Mouse (Mus musculus) CH12.LX (cell line): ENCODE data around the gene Rpl38. TPM values are rescaled to one million over a fixed set of nuclear protein-coding genes. Genes with fewer than 3 reads are reported as not detected.

Experiments used
- DNase-seq: peaks from one replicate; pipeline ENCODE4 v3.0.0-alpha.2; 2013; ENCODE audit errors: extremely low read depth
- H3K27ac ChIP-seq: 2 replicates; pipeline ENCODE4 v1.5.1; 2012; ENCODE audit warnings: low read depth, mild to moderate bottlenecking, control low read depth, moderate library complexity; ENCODE audit not compliant: insufficient read depth
- H3K27me3 ChIP-seq: replicated peaks from 2 replicates; pipeline ENCODE3; 2012; ENCODE audit warnings: inconsistent platforms
- H3K36me3 ChIP-seq, 2 experiments: replicated peaks in 1 of 2; 2 replicates each; pipeline versions ENCODE3 to v1.6.1; 2012; ENCODE audit warnings: inconsistent platforms in 1 of 2, low read length in 1 of 2, mild to moderate bottlenecking in 1 of 2, mixed read lengths in 1 of 2, moderate library complexity in 1 of 2; ENCODE audit not compliant: control insufficient read depth in 1 of 2, insufficient read depth in 1 of 2
- H3K4me1 ChIP-seq, 2 experiments: 2 replicates each; pipeline ENCODE4 v1.6.1; 2012; ENCODE audit warnings: inconsistent platforms in 1 of 2, moderate library complexity in 1 of 2; ENCODE audit not compliant: insufficient read depth in 2 of 2, control insufficient read depth in 1 of 2
- H3K4me2 ChIP-seq: 2 replicates; pipeline ENCODE4 v1.6.1; 2012; ENCODE audit warnings: low read depth, mild to moderate bottlenecking, control low read depth; ENCODE audit not compliant: poor library complexity, insufficient read depth, severe bottlenecking
- H3K4me3 ChIP-seq, 3 experiments: fragments of 150-350 bp in 1 of 3; sonication (generic) in 1 of 3; replicated peaks in 1 of 3; 2 replicates each; pipeline versions ENCODE3 to v1.5.1; 2011 to 2012; ENCODE audit warnings: low read depth in 2 of 3, low read length in 2 of 3, mild to moderate bottlenecking in 2 of 3, moderate library complexity in 2 of 3, control low read depth in 1 of 3, improper control_type of control experiment in 1 of 3, inconsistent platforms in 1 of 3, mixed read lengths in 1 of 3; ENCODE audit not compliant: poor library complexity in 1 of 3
- H3K79me2 ChIP-seq: replicated peaks from 2 replicates; pipeline ENCODE4 v1.6.1; 2012; ENCODE audit warnings: mild to moderate bottlenecking, moderate library complexity; ENCODE audit not compliant: control insufficient read depth, poor library complexity, insufficient read depth, severe bottlenecking; ENCODE audit errors: extremely low read depth
- H3K9ac ChIP-seq: 2 replicates; pipeline ENCODE4 v1.6.1; 2012; ENCODE audit warnings: low read depth, mild to moderate bottlenecking, control low read depth, moderate library complexity; ENCODE audit not compliant: insufficient read depth
- H3K9me3 ChIP-seq: replicated peaks from 2 replicates; pipeline ENCODE3; 2012; ENCODE audit warnings: low read length, inconsistent platforms, mixed read lengths
- CHD1 ChIP-seq: IDR thresholded peaks from 2 replicates; pipeline ENCODE4 v1.6.1; 2012; ENCODE audit warnings: low read depth, low read length, improper control_type of control experiment, inconsistent platforms
- CTCF ChIP-seq, 2 experiments: IDR thresholded peaks in 1 of 2; conservative IDR thresholded peaks in 1 of 2; 2 replicates each; pipeline ENCODE4 v1.5.1; 2011 to 2012; ENCODE audit warnings: low read depth in 2 of 2, low read length in 2 of 2, improper control_type of control experiment in 1 of 2, inconsistent platforms in 1 of 2, mild to moderate bottlenecking in 1 of 2, moderate library complexity in 1 of 2
- ELF1 ChIP-seq: IDR thresholded peaks from 2 replicates; pipeline ENCODE4 v1.6.1; 2014; ENCODE audit warnings: low read depth, mild to moderate bottlenecking, inconsistent platforms, low read length, improper control_type of control experiment
- EP300 ChIP-seq: IDR thresholded peaks from 2 replicates; pipeline ENCODE4 v1.6.1; 2011; ENCODE audit warnings: low read length, improper control_type of control experiment
- ETS1 ChIP-seq: conservative IDR thresholded peaks from 2 replicates; pipeline ENCODE4 v1.6.1; 2012; ENCODE audit warnings: low read depth, mild to moderate bottlenecking, inconsistent platforms, low read length, improper control_type of control experiment, moderate library complexity
- HCFC1 ChIP-seq: IDR thresholded peaks from 2 replicates; pipeline ENCODE4 v1.6.1; 2012; ENCODE audit warnings: low read depth, mild to moderate bottlenecking, inconsistent platforms, low read length, improper control_type of control experiment
- JUN ChIP-seq: IDR thresholded peaks from 2 replicates; pipeline ENCODE4 v1.6.1; 2011; ENCODE audit warnings: low read depth, mild to moderate bottlenecking, low read length, improper control_type of control experiment, moderate library complexity; ENCODE audit not compliant: insufficient read depth
- KAT2A ChIP-seq: IDR thresholded peaks from 2 replicates; pipeline ENCODE4 v1.6.1; 2012; ENCODE audit warnings: low read length, improper control_type of control experiment, inconsistent platforms; ENCODE audit not compliant: insufficient replicate concordance
- MAX ChIP-seq: IDR thresholded peaks from 2 replicates; pipeline ENCODE4 v1.6.1; 2011; ENCODE audit warnings: low read length, improper control_type of control experiment
- MXI1 ChIP-seq: IDR thresholded peaks from 2 replicates; pipeline ENCODE4 v1.6.1; 2011; ENCODE audit warnings: mild to moderate bottlenecking, low read depth, low read length, improper control_type of control experiment
- MYC ChIP-seq: IDR thresholded peaks from 2 replicates; pipeline ENCODE4 v1.6.1; 2011; ENCODE audit warnings: low read depth, mild to moderate bottlenecking, improper control_type of control experiment, low read length
- NRF1 ChIP-seq: IDR thresholded peaks from 2 replicates; pipeline ENCODE4 v1.6.1; 2014; ENCODE audit warnings: low read depth, mild to moderate bottlenecking, inconsistent platforms, low read length, improper control_type of control experiment, moderate library complexity
- PAX5 ChIP-seq: IDR thresholded peaks from 2 replicates; pipeline ENCODE4 v1.6.1; 2012; ENCODE audit warnings: low read length, inconsistent platforms, mixed read lengths
- POLR2A ChIP-seq: IDR thresholded peaks from 2 replicates; pipeline ENCODE4 v1.6.1; 2011; ENCODE audit warnings: low read depth, mild to moderate bottlenecking, improper control_type of control experiment, low read length
- POLR2AphosphoS2 ChIP-seq: IDR thresholded peaks from 2 replicates; pipeline ENCODE4 v1.6.1; 2011; ENCODE audit warnings: low read depth, low read length, improper control_type of control experiment
- RCOR1 ChIP-seq: conservative IDR thresholded peaks from 2 replicates; pipeline ENCODE4 v1.6.1; 2012; ENCODE audit warnings: low read depth, mild to moderate bottlenecking, inconsistent platforms, low read length, improper control_type of control experiment
- SMC3 ChIP-seq: IDR thresholded peaks from 2 replicates; pipeline ENCODE4 v1.6.1; 2011; ENCODE audit warnings: low read depth, low read length, improper control_type of control experiment
- TBP ChIP-seq: conservative IDR thresholded peaks from 2 replicates; pipeline ENCODE4 v1.6.1; 2011; ENCODE audit warnings: low read depth, low read length, improper control_type of control experiment
- TCF12 ChIP-seq: IDR thresholded peaks from 2 replicates; pipeline ENCODE4 v1.6.1; 2014; ENCODE audit warnings: low read depth, mild to moderate bottlenecking, inconsistent platforms, low read length, improper control_type of control experiment
- UBTF ChIP-seq: IDR thresholded peaks from 2 replicates; pipeline ENCODE4 v1.6.1; 2012; ENCODE audit warnings: low read depth, mild to moderate bottlenecking, inconsistent platforms, low read length, improper control_type of control experiment, moderate library complexity
- ZC3H11A ChIP-seq: IDR thresholded peaks from 2 replicates; pipeline ENCODE4 v1.6.1; 2012; ENCODE audit warnings: low read depth, mild to moderate bottlenecking, inconsistent platforms, low read length, improper control_type of control experiment
- ZKSCAN1 ChIP-seq: IDR thresholded peaks from 2 replicates; pipeline ENCODE4 v1.6.1; 2012; ENCODE audit warnings: low read depth, inconsistent platforms, low read length, improper control_type of control experiment, borderline replicate concordance
- ZNF384 ChIP-seq: IDR thresholded peaks from 2 replicates; pipeline ENCODE4 v1.6.1; 2012; ENCODE audit warnings: low read depth, low read length, improper control_type of control experiment, inconsistent platforms
- dilution Hi-C: fragments of 300-500 bp; cut with MboI; formaldehyde crosslinking; loops from 2 replicates; pipeline ENCODE4 v1.14.3; 2020; ENCODE audit warnings: low sequenced_read_pairs; ENCODE audit not compliant: extremely low pct_unique_long_range_greater_than_20kb, extremely low pct_ligation_motif_present
- in situ Hi-C: fragments of 300-500 bp; cut with MboI; formaldehyde crosslinking; loops from 3 replicates; pipeline ENCODE4 v1.14.3; 2019; ENCODE audit warnings: low sequenced_read_pairs, low pct_ligation_motif_present, low pct_unique_long_range_greater_than_20kb, mixed read lengths
- polyA plus RNA-seq: library from polyadenylated mRNA; unstranded; fragments of >175 nt; gene quantifications from 2 replicates; pipeline ENCODE4 v1.2.1, GENCODE M21; 2012; ENCODE audit warnings: low read depth; ENCODE audit not compliant: insufficient read length
- total RNA-seq, 2 experiments: library from RNA; depleted of rRNA; stranded (reverse); fragments of 300-350 nt in 1 of 2; fragments of >200 nt in 1 of 2; gene quantifications; 2 replicates each; pipeline ENCODE4 v1.2.3; 2012 to 2014

Gene Rpl38
- total and polyA plus RNA-seq, 3 experiments = 1,435 to 5,556 (median 4,204) TPM

- Histone ChIP-seq H3K9me3 (peaks cover 3% of the 10 kb centered on the region), H3K79me2 (no peaks in the 10 kb centered on the region), H3K9ac (no peak overlapping the region), H3K4me2 (no peak overlapping the region), H3K4me3 (no peak overlapping the region), H3K4me1 (no peaks in the 10 kb centered on the region), H3K27ac (no peak overlapping the region), H3K36me3 (no peaks in the 10 kb centered on the region), H3K27me3 (peaks cover 67% of the 10 kb centered on the region)
- DNase-seq = no peak
- dilution Hi-C loops = no loop called here
- TF ChIP-seq POLR2AphosphoS2 = no peak
- no peak for TF ChIP-seq RCOR1
- TF ChIP-seq KAT2A = no peak
- no peak for TF ChIP-seq PAX5
- no peak for TF ChIP-seq MAX
- in situ Hi-C loops = loop anchor here (10.0 to 25.0 kb wide), 3 partner anchors 126 to 776 kb away; no protein-coding TSS in a partner anchor
Measured at GRCm38 (mm10) chr11:114638647-114639290, 29.6 kb upstream of the Rpl38 start.

- dilution Hi-C loops = no loop called here
Measured at GRCm38 (mm10) chr11:114639681-114640103, 28.6 kb upstream of the Rpl38 start.

GRCm38 (mm10) chr11:114640658-114641057 is 27.7 kb upstream of the Rpl38 start:
- H3K9ac ChIP-seq = no peak overlapping the region
- in situ Hi-C loops (loop anchor here (25.0 kb wide), 2 partner anchors 128 to 778 kb away; no protein-coding TSS in a partner anchor), dilution Hi-C loops (no loop called here)
- no peak overlapping the region for H3K4me3 ChIP-seq
- no peaks in the 10 kb centered on the region for H3K4me1 ChIP-seq
- no peak overlapping the region for H3K4me2 ChIP-seq
- TF ChIP-seq POLR2A = no peak
- TF ChIP-seq CTCF (conservative IDR thresholded peaks at IDR 0.05 in 1 of 2, IDR thresholded peaks at IDR 0.05 in 1 of 2; ENCODE audit: low read depth in 2 of 2, low read length in 2 of 2) = no peak
- TF ChIP-seq NRF1 = no peak
- no peak for TF ChIP-seq ELF1
- TF ChIP-seq RCOR1 = no peak
- TF ChIP-seq POLR2AphosphoS2 = no peak
- no peak for TF ChIP-seq TBP
- no peak for TF ChIP-seq JUN
- TF ChIP-seq EP300 = no peak
- no peak for TF ChIP-seq MYC
- TF ChIP-seq UBTF = no peak
- TF ChIP-seq ZKSCAN1 = no peak
- no peak for TF ChIP-seq MXI1
- TF ChIP-seq, all 38 proteins: peak for 0
- DNase-seq = no peak
- Histone ChIP-seq H3K79me2 (no peaks in the 10 kb centered on the region), H3K36me3 (no peaks in the 10 kb centered on the region), H3K27ac (no peak overlapping the region), H3K27me3 (peaks cover 59% of the 10 kb centered on the region), H3K9me3 (peaks cover under 1% of the 10 kb centered on the region)

More at GRCm38 (mm10) chr11:114639681-114640103, 28.6 kb upstream of the Rpl38 start:
- Histone ChIP-seq H3K9me3 (no peaks in the 10 kb centered on the region), H3K4me3 (no peak overlapping the region), H3K9ac (no peak overlapping the region), H3K27ac (no peak overlapping the region), H3K4me1 (no peaks in the 10 kb centered on the region), H3K4me2 (no peak overlapping the region), H3K27me3 (peaks cover 68% of the 10 kb centered on the region), H3K36me3 (no peaks in the 10 kb centered on the region), H3K79me2 (no peaks in the 10 kb centered on the region)
- DNase-seq = no peak
- in situ Hi-C loops = loop anchor here (10.0 to 25.0 kb wide), 3 partner anchors 127 to 777 kb away; no protein-coding TSS in a partner anchor
- TF ChIP-seq PAX5 (no peak), ZKSCAN1 (no peak), EP300 (no peak), ZNF384 (no peak), JUN (no peak), CHD1 (no peak), POLR2AphosphoS2 (no peak), SMC3 (no peak), TCF12 (no peak), MXI1 (no peak), POLR2A (no peak), ZC3H11A (no peak), HCFC1 (no peak), ETS1 (no peak)
